Mouse (Mus musculus): ENCODE results near the gene Mrs2. TPM values are rescaled to one million over a fixed set of nuclear protein-coding genes. Genes with fewer than 3 reads are reported as not detected.

Mrs2 gene
- 10 to 100 TPM; 45.9 to 46.9 TPM for total RNA-seq (2021)

GRCm38 (mm10) chr13:25019793-25020539 is at the start of gene Mrs2:
TSS of gene Mrs2 (minus strand) at chr13:25020379.
- intact Hi-C loops (cut with DNase I) = no loop called here
- peak; percentile 80 to 92 for DNase-seq (ENCODE audit: extremely low spot score in 1 of 2, low spot score in 2 of 2)

- intact Hi-C loops (cut with DNase I) = no loop called here
Observed at GRCm38 (mm10) chr13:25069765-25070164, 49.6 kb upstream of the Mrs2 start.

GRCm38 (mm10) chr13:25067183-25067582 is 47.0 kb upstream of the Mrs2 start:
- no peak for DNase-seq (ENCODE audit: extremely low spot score in 1 of 2, low spot score in 2 of 2)
- intact Hi-C loops (cut with DNase I) = no loop called here

More at GRCm38 (mm10) chr13:25069765-25070164, 49.6 kb upstream of the Mrs2 start:
- DNase-seq (ENCODE audit: extremely low spot score in 1 of 2, low spot score in 2 of 2) = peak in 1 of 2 experiments; percentile 35

- DNase-seq (ENCODE audit: extremely low spot score in 1 of 2, low spot score in 2 of 2) = no peak
- intact Hi-C loops (cut with DNase I) = no loop called here
Observed at GRCm38 (mm10) chr13:25066659-25067058, 46.5 kb upstream of the Mrs2 start.

- peak in 1 of 2 experiments; percentile 44 for DNase-seq (ENCODE audit: extremely low spot score in 1 of 2, low spot score in 2 of 2)
- intact Hi-C loops (cut with DNase I) = loop anchor here (5.0 kb wide), 1 partner anchor 46 kb away; no protein-coding TSS in a partner anchor
Observed at GRCm38 (mm10) chr13:25055873-25056667, 35.9 kb upstream of the Mrs2 start, which contains the start of gene Dcdc2a. TSS of gene Dcdc2a (plus strand) at chr13:25056004.

GRCm38 (mm10) chr13:25055111-25055554 is 35.0 kb upstream of the Mrs2 start:
- DNase-seq (ENCODE audit: extremely low spot score in 1 of 2, low spot score in 2 of 2) = peak; percentile 62 to 86
- intact Hi-C loops (cut with DNase I) = loop anchor here (5.0 kb wide), 1 partner anchor 47 kb away; no protein-coding TSS in a partner anchor

GRCm38 (mm10) chr13:25052671-25053070 is 32.5 kb upstream of the Mrs2 start:
- intact Hi-C loops (cut with DNase I) = no loop called here
- DNase-seq (ENCODE audit: extremely low spot score in 1 of 2, low spot score in 2 of 2) = no peak

- DNase-seq (ENCODE audit: extremely low spot score in 1 of 2, low spot score in 2 of 2) = no peak
- intact Hi-C loops (cut with DNase I) = no loop called here
Observed at GRCm38 (mm10) chr13:25039488-25039887, 19.3 kb upstream of the Mrs2 start.

GRCm38 (mm10) chr13:25027114-25027425 is 6.9 kb upstream of the Mrs2 start:
- no peak for DNase-seq (ENCODE audit: extremely low spot score in 1 of 2, low spot score in 2 of 2)
- intact Hi-C loops (cut with DNase I) = loop anchor here (5.0 kb wide), 1 partner anchor 85 kb away; no protein-coding TSS in a partner anchor

- intact Hi-C loops (cut with DNase I) = loop anchor here (5.0 kb wide), 1 partner anchor 86 kb away; no protein-coding TSS in a partner anchor
- no peak for DNase-seq (ENCODE audit: extremely low spot score in 1 of 2, low spot score in 2 of 2)
Observed at GRCm38 (mm10) chr13:25026409-25027113, 6.4 kb upstream of the Mrs2 start.

- DNase-seq (ENCODE audit: extremely low spot score in 1 of 2, low spot score in 2 of 2) = peak in 1 of 2 experiments; percentile 58
- intact Hi-C loops (cut with DNase I) = loop anchor here (5.0 kb wide), 1 partner anchor 88 kb away; no protein-coding TSS in a partner anchor
Observed at GRCm38 (mm10) chr13:25024655-25025054, 4.5 kb upstream of the Mrs2 start.

- intact Hi-C loops (cut with DNase I) = no loop called here
- no peak for DNase-seq (ENCODE audit: extremely low spot score in 1 of 2, low spot score in 2 of 2)
Observed at GRCm38 (mm10) chr13:25023129-25023528, 3.0 kb upstream of the Mrs2 start.

GRCm38 (mm10) chr13:25022386-25022785 is 2.2 kb upstream of the Mrs2 start:
- DNase-seq (ENCODE audit: extremely low spot score in 1 of 2, low spot score in 2 of 2) = no peak

GRCm38 (mm10) chr13:25020540-25020892 is 337 bp upstream of the Mrs2 start:
- intact Hi-C loops (cut with DNase I) = no loop called here
- no peak for DNase-seq (ENCODE audit: extremely low spot score in 1 of 2, low spot score in 2 of 2)

More at GRCm38 (mm10) chr13:25022386-25022785, 2.2 kb upstream of the Mrs2 start:
- intact Hi-C loops (cut with DNase I) = no loop called here

GRCm38 (mm10) chr13:25018316-25018715 is 1.9 kb downstream of the Mrs2 start:
- DNase-seq (ENCODE audit: extremely low spot score in 1 of 2, low spot score in 2 of 2) = no peak
- intact Hi-C loops (cut with DNase I) = no loop called here

GRCm38 (mm10) chr13:25007115-25007514 is 13.1 kb downstream of the Mrs2 start:
- no peak for DNase-seq (ENCODE audit: extremely low spot score in 1 of 2, low spot score in 2 of 2)
- intact Hi-C loops (cut with DNase I) = no loop called here

GRCm38 (mm10) chr13:25002965-25003364 is 17.2 kb downstream of the Mrs2 start:
- intact Hi-C loops (cut with DNase I) = no loop called here

GRCm38 (mm10) chr13:24999538-24999937 is 20.6 kb downstream of the Mrs2 start:
- intact Hi-C loops (cut with DNase I) = no loop called here

More at GRCm38 (mm10) chr13:25002965-25003364, 17.2 kb downstream of the Mrs2 start:
- DNase-seq (ENCODE audit: extremely low spot score in 1 of 2, low spot score in 2 of 2) = peak in 1 of 2 experiments; percentile 1

GRCm38 (mm10) chr13:24993160-24993559 is 27.0 kb downstream of the Mrs2 start:
- no peak for DNase-seq (ENCODE audit: extremely low spot score in 1 of 2, low spot score in 2 of 2)
- intact Hi-C loops (cut with DNase I) = no loop called here

More at GRCm38 (mm10) chr13:24999538-24999937, 20.6 kb downstream of the Mrs2 start:
- no peak for DNase-seq (ENCODE audit: extremely low spot score in 1 of 2, low spot score in 2 of 2)
